ENCODE assay signal across 17 mouse cellular contexts in the genomic region with DNA sequence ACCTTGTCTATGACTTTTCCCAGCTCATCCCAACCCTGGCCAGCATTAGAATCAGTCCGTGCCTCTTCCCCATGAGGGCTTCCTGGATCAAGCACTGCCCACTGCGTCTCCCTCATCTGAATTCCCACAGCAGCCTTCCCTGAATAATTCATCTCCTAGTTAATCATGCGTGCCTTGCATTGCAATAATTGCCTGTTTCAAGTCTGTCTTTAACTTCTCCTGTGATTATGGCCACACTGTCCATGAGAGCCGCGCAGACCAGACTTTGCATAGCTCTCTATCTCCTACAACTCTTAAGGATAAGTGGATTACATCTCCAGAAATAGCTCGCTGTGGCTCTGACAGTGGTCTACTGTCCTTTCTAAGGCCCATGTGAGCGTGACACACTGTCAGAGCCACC.
DNase-seq lines count a peak whose midpoint lies in the region; ATAC-seq lines count a peak whose summit lies in the region.
"Had no signal": no experiment of that assay in that cellular context is flagged by ENCODE, and none has a peak within 500 bp of the region (broad histone marks: within the 10 kb centered on the region; RNA-seq: fewer than 3 reads in every experiment).

No protein-coding gene starts in this region.

- ATAC-seq in heart, embryonic 13.5 days (ENCODE audit: extremely low read depth, insufficient number of reproducible peaks, low FRiP score, low TSS enrichment): no peak
- ATAC-seq in forebrain, embryonic 13.5 days: peak; percentile 50; the same call in 1 of the 2 replicates
- peak; percentile 23; the same call in 1 of the 2 replicates for ATAC-seq in hindbrain, embryonic 13.5 days (ENCODE audit: low FRiP score)
- peak; percentile 58; the same call in 1 of the 2 replicates for ATAC-seq in midbrain, embryonic 15.5 days (replicated peaks)
- ATAC-seq: intestine, embryonic 15.5 days; lung, postnatal 0 days had no signal

- peak overlapping the region; percentile 67 for H3K27ac ChIP-seq in heart, embryonic 13.5 days (replicated peaks)
- peak overlapping the region; percentile 44; the same call in 1 of the 2 replicates for H3K27ac ChIP-seq in forebrain, embryonic 13.5 days
- peak overlapping the region; percentile 62 for H3K27ac ChIP-seq in hindbrain, embryonic 13.5 days
- 0 out of 2 replicates have a peak overlapping the region, but pooled peaks have one; percentile 6 for H3K27ac ChIP-seq in midbrain, embryonic 15.5 days
- H3K27ac ChIP-seq: intestine, embryonic 15.5 days; liver, embryonic 13.5 days had no signal

- no peaks in the 10 kb centered on the region for H3K9me3 ChIP-seq in heart, embryonic 13.5 days
- no peaks in the 10 kb centered on the region for H3K9me3 ChIP-seq in forebrain, embryonic 13.5 days (replicated peaks)
- no peaks in the 10 kb centered on the region for H3K9me3 ChIP-seq in hindbrain, embryonic 13.5 days
- H3K9me3 ChIP-seq in midbrain, embryonic 15.5 days: no peaks in the 10 kb centered on the region
- H3K9me3 ChIP-seq: intestine, embryonic 15.5 days; liver, embryonic 13.5 days had no signal

- no peaks in the 10 kb centered on the region for H3K36me3 ChIP-seq in heart, embryonic 13.5 days
- no peaks in the 10 kb centered on the region for H3K36me3 ChIP-seq in forebrain, embryonic 13.5 days (ENCODE audit: poor library complexity, severe bottlenecking)
- no peaks in the 10 kb centered on the region for H3K36me3 ChIP-seq in hindbrain, embryonic 13.5 days
- H3K36me3 ChIP-seq in midbrain, embryonic 15.5 days (replicated peaks): no peaks in the 10 kb centered on the region
- H3K36me3 ChIP-seq: intestine, embryonic 15.5 days; liver, embryonic 13.5 days had no signal

- peaks cover 35% of the 10 kb centered on the region for H3K27me3 ChIP-seq in heart, embryonic 13.5 days (replicated peaks)
- peaks cover 10% of the 10 kb centered on the region; the same call in 1 of the 2 replicates for H3K27me3 ChIP-seq in forebrain, embryonic 13.5 days
- 0 out of 2 replicates have a peak, but pooled peaks cover 12% of the 10 kb centered on the region for H3K27me3 ChIP-seq in hindbrain, embryonic 13.5 days
- H3K27me3 ChIP-seq in midbrain, embryonic 15.5 days (replicated peaks): no peaks in the 10 kb centered on the region
- H3K27me3 ChIP-seq: intestine, embryonic 15.5 days had no signal

- intact Hi-C loops in heart, postnatal 10 days (cut with DNase I): no loop called here

- 34% methylated on average over 7 of the region's 7 CpGs for WGBS in heart, embryonic 13.5 days
- WGBS in forebrain, embryonic 13.5 days: 43% methylated on average over 7 of the region's 7 CpGs
- whole genome bisulfite sequencing in hindbrain, embryonic 13.5 days: 30% methylated on average over 7 of the region's 7 CpGs
- 26% methylated on average over 7 of the region's 7 CpGs for WGBS in midbrain, embryonic 15.5 days

- H3K4me3 ChIP-seq in heart, embryonic 13.5 days: no peak overlapping the region
- H3K4me3 ChIP-seq in forebrain, embryonic 13.5 days: no peak overlapping the region
- H3K4me3 ChIP-seq in hindbrain, embryonic 13.5 days: no peak overlapping the region
- H3K4me3 ChIP-seq in midbrain, embryonic 15.5 days: no peak overlapping the region
- H3K4me3 ChIP-seq: intestine, embryonic 15.5 days; liver, embryonic 13.5 days had no signal

- DNase-seq in heart, postnatal 10 days: no peak
- no peak for DNase-seq in embryo, embryonic 9.5 days (ENCODE audit: extremely low spot score)
- no peak for DNase-seq in urinary bladder, postnatal 10 days (ENCODE audit: low spot score)
- no peak for DNase-seq in kidney, adult 11 months
- DNase-seq: adrenal gland, postnatal 36 days; cerebellum, adult 11 months; gastrocnemius, postnatal 36 days; kidney, postnatal 25 days; left cerebral cortex, postnatal 4 days; liver, embryonic 13.5 days; right cerebral cortex, postnatal 14 days had no signal

- H3K9ac ChIP-seq in heart, embryonic 13.5 days: no peak overlapping the region
- H3K9ac ChIP-seq in forebrain, embryonic 13.5 days: no peak overlapping the region
- H3K9ac ChIP-seq in hindbrain, embryonic 13.5 days: no peak overlapping the region
- H3K9ac ChIP-seq in midbrain, embryonic 15.5 days: no peak overlapping the region
- H3K9ac ChIP-seq: intestine, embryonic 15.5 days; liver, embryonic 13.5 days had no signal

- peaks cover 57% of the 10 kb centered on the region for H3K4me1 ChIP-seq in heart, embryonic 13.5 days
- H3K4me1 ChIP-seq in forebrain, embryonic 13.5 days: peaks cover 28% of the 10 kb centered on the region
- peaks cover 33% of the 10 kb centered on the region for H3K4me1 ChIP-seq in hindbrain, embryonic 13.5 days (replicated peaks)
- peaks cover 35% of the 10 kb centered on the region for H3K4me1 ChIP-seq in midbrain, embryonic 15.5 days

- H3K4me2 ChIP-seq in heart, embryonic 13.5 days: no peak overlapping the region
- no peak overlapping the region for H3K4me2 ChIP-seq in forebrain, embryonic 13.5 days
- no peak overlapping the region for H3K4me2 ChIP-seq in hindbrain, embryonic 13.5 days
- no peak overlapping the region for H3K4me2 ChIP-seq in midbrain, embryonic 15.5 days
- H3K4me2 ChIP-seq: intestine, embryonic 15.5 days; liver, embryonic 13.5 days had no signal

Comparison
In these comparisons a context has a peak if more than half of its experiments do, and no peak if none do; other contexts are left out.
1. H3K27ac ChIP-seq: peak in every context shown above with its lines; median percentile 67 in heart, embryonic 13.5 days; 62 in hindbrain, embryonic 13.5 days; 44 in forebrain, embryonic 13.5 days; 6 in midbrain, embryonic 15.5 days.